Mouse (Mus musculus) myocyte (in vitro differentiated cells): ENCODE data around the gene 2010300C02Rik. TPM values are rescaled to one million over a fixed set of nuclear protein-coding genes. Genes with fewer than 3 reads are reported as not detected.
A peak's percentile ranks its signal among the peaks of the same experiment; 100 is the strongest.
"Not testable (repeated sequence)": the region's sequence is repeated elsewhere in the genome, so short reads cannot be mapped to it uniquely, and the experiment has no call there.

ENCODE experiments used
- H3K27me3 ChIP-seq: one replicate; pipeline ENCODE4 v1.6.1; 2011; ENCODE audit not compliant: control insufficient read depth, insufficient read depth, insufficient read length
- H3K36me3 ChIP-seq: one replicate; pipeline ENCODE4 v1.6.1; 2011; ENCODE audit not compliant: control insufficient read depth, insufficient read depth
- H3K4me2 ChIP-seq: one replicate; pipeline ENCODE4 v1.6.1; 2011; ENCODE audit warnings: low read depth, control low read depth
- H3K4me3 ChIP-seq: one replicate; pipeline ENCODE4 v1.5.1; 2011; ENCODE audit warnings: mild to moderate bottlenecking, control low read depth, moderate library complexity
- H3K79me2 ChIP-seq: one replicate; pipeline ENCODE4 v1.6.1; 2011; ENCODE audit not compliant: control insufficient read depth, insufficient read depth
- H3ac ChIP-seq: one replicate; pipeline ENCODE4 v1.6.1; 2011; ENCODE audit not compliant: control insufficient read depth, insufficient read length
- CEBPB ChIP-seq: IDR thresholded peaks from 2 replicates; pipeline ENCODE4 v1.6.1; 2011; ENCODE audit warnings: mild to moderate bottlenecking, moderate library complexity; ENCODE audit not compliant: poor library complexity, insufficient read depth, severe bottlenecking
- E2F4 ChIP-seq: IDR thresholded peaks from one replicate; pipeline ENCODE4 v1.6.1; 2011; ENCODE audit warnings: mild to moderate bottlenecking, control low read depth, moderate library complexity; ENCODE audit not compliant: insufficient read depth
- MAX ChIP-seq: IDR thresholded peaks from one replicate; pipeline ENCODE4 v1.6.1; 2011; ENCODE audit warnings: low read depth, mild to moderate bottlenecking, control low read depth
- MYOD1 ChIP-seq, 3 experiments: IDR thresholded peaks; one replicate each; pipeline ENCODE4 v1.6.1; 2011; ENCODE audit warnings: control low read depth in 2 of 3, low read depth in 2 of 3, mild to moderate bottlenecking in 2 of 3, moderate library complexity in 1 of 3; ENCODE audit not compliant: insufficient read length in 2 of 3, control insufficient read depth in 1 of 3
- MYOG ChIP-seq, 3 experiments: IDR thresholded peaks; one replicate each; pipeline ENCODE4 v1.6.1; 2011; ENCODE audit warnings: control low read depth in 2 of 3, low read depth in 2 of 3, mild to moderate bottlenecking in 2 of 3; ENCODE audit not compliant: insufficient read length in 2 of 3, control insufficient read depth in 1 of 3, insufficient read depth in 1 of 3
- POLR2A ChIP-seq: IDR thresholded peaks from one replicate; pipeline ENCODE4 v1.6.1; 2011; ENCODE audit warnings: low read depth, mild to moderate bottlenecking, control low read depth, moderate library complexity; ENCODE audit not compliant: insufficient read length
- POLR2AphosphoS2 ChIP-seq: IDR thresholded peaks from one replicate; pipeline ENCODE4 v1.6.1; 2011; ENCODE audit warnings: low read depth, control low read depth; ENCODE audit not compliant: insufficient read length
- REST ChIP-seq: IDR thresholded peaks from one replicate; pipeline ENCODE4 v1.6.1; 2011; ENCODE audit warnings: mild to moderate bottlenecking, control low read depth, moderate library complexity; ENCODE audit not compliant: insufficient read depth, insufficient read length
- SRF ChIP-seq: IDR thresholded peaks from one replicate; pipeline ENCODE4 v1.6.1; 2011; ENCODE audit warnings: low read depth; ENCODE audit not compliant: control insufficient read depth, insufficient read length
- TCF12 ChIP-seq: IDR thresholded peaks from one replicate; pipeline ENCODE4 v1.6.1; 2011; ENCODE audit warnings: mild to moderate bottlenecking, control low read depth; ENCODE audit not compliant: poor library complexity, insufficient read depth, severe bottlenecking
- TCF3 ChIP-seq: IDR thresholded peaks from one replicate; pipeline ENCODE4 v1.6.1; 2011; ENCODE audit warnings: low read depth, control low read depth; ENCODE audit not compliant: insufficient read length
- USF1 ChIP-seq: IDR thresholded peaks from one replicate; pipeline ENCODE4 v1.6.1; 2011; ENCODE audit warnings: low read depth, mild to moderate bottlenecking, control low read depth, moderate library complexity
- polyA plus RNA-seq: library from polyadenylated mRNA; unstranded; fragments of >200 nt; fragmentation: generic; extraction: Trizol; gene quantifications from one replicate; pipeline ENCODE4 v1.2.1, GENCODE M21; 2012; ENCODE audit warnings: missing spikeins

2010300C02Rik gene
- polyA plus RNA-seq, 1 experiment: not detected

DNA sequence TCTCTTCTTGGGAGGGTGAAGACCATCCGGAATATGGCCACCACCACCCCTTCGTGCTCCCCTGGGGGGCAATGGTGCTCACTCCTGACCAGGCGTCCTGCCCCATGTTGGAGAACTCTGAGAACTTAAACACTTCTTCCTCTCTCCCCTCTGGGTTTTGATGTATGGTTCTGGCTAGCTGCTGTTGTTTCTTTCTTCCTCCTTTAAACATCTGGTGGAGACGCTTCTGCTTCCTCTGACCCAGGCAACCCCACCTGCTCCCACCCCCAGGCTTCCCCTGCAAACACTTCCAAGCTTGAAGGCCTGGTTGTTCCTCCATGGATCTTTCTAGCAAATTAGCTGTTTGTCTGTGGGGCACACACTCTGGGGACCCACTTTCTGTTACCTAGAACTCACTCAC lies 117.6 kb downstream of the 2010300C02Rik start:
- Histone ChIP-seq H3K36me3 (no peaks in the 10 kb centered on the region), H3ac (no peak overlapping the region), H3K4me3 (no peak overlapping the region), H3K4me2 (no peak overlapping the region), H3K27me3 (no peaks in the 10 kb centered on the region), H3K79me2 (no peaks in the 10 kb centered on the region)
- TF ChIP-seq TCF12 (no peak), POLR2A (no peak)

DNA sequence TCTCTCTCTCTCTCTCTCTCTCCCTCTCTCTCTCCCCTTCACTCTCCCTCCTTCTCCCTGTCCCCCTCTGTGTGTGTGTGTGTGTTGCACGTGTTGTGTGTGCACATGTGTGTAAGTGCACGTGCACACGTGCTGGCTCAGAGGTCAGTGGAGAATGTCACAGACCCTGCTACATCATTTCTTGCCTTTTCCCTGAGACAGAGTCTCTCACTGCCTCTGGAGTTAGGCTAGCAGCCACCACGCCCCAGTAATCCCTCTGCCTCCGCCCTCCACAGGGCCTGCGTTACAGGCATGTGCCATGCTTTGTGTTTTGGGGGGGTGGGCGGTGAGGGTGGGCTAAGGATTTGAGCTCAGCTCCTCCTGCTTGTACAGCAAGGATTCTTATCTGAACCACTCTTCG lies 118.4 kb downstream of the 2010300C02Rik start:
- no peak for TF ChIP-seq POLR2A
- no peak for TF ChIP-seq POLR2AphosphoS2
- no peak for TF ChIP-seq USF1
- TF ChIP-seq MAX: no peak
- no peak for TF ChIP-seq REST
- TF ChIP-seq CEBPB: no peak
- no peak for TF ChIP-seq TCF12
- TF ChIP-seq MYOD1 (IDR thresholded peaks at IDR 0.05; ENCODE audit: control insufficient read depth in 1 of 3, insufficient read length in 2 of 3, low read depth in 2 of 3): no peak
- TF ChIP-seq MYOG (IDR thresholded peaks at IDR 0.05; ENCODE audit: control insufficient read depth in 1 of 3, insufficient read depth in 1 of 3, insufficient read length in 2 of 3, low read depth in 2 of 3): no peak
- no peak for TF ChIP-seq E2F4
- TF ChIP-seq SRF: no peak
- no peak for TF ChIP-seq TCF3
- no peaks in the 10 kb centered on the region for H3K27me3 ChIP-seq
- H3K4me2 ChIP-seq: no peak overlapping the region
- no peaks in the 10 kb centered on the region for H3K79me2 ChIP-seq
- H3K36me3 ChIP-seq: no peaks in the 10 kb centered on the region
- no peak overlapping the region for H3K4me3 ChIP-seq
- H3ac ChIP-seq: no peak overlapping the region

DNA sequence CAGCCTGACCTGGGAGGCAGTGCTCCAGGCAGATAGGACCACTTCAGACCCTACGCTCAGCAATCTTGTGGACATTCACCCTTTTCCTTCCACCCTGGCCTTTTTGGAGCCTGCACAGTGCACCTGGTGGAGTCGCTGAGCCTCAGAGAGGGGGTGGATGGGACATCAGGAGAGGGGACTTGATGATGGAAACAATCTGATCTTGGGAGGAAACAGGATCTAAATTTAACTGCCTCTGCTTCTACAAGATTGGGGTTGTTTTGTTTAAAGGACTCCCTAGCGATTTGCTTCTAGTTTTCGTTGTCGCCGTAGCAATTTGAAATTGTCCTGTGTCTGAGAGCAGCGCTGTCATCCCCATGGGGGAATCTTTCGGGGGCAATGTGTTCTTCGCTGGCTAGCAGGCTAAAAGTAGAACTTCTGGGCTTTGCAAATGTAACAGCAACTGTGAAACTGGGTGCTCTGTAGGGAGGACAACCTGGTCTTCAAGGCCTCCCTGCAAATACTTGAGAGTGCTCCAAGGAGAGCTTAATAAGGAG lies 119.2 kb downstream of the 2010300C02Rik start:
- no peaks in the 10 kb centered on the region for H3K27me3 ChIP-seq
- H3ac ChIP-seq: no peak overlapping the region
- H3K4me3 ChIP-seq: no peak overlapping the region
- TF ChIP-seq CEBPB (no peak), USF1 (no peak), TCF3 (no peak), REST (no peak), MYOD1 (IDR thresholded peaks at IDR 0.05; ENCODE audit: control insufficient read depth in 1 of 3, insufficient read length in 2 of 3, low read depth in 2 of 3) (no peak), POLR2A (no peak), POLR2AphosphoS2 (no peak)
- no peaks in the 10 kb centered on the region for H3K79me2 ChIP-seq
- H3K36me3 ChIP-seq: no peaks in the 10 kb centered on the region
- H3K4me2 ChIP-seq: no peak overlapping the region

DNA sequence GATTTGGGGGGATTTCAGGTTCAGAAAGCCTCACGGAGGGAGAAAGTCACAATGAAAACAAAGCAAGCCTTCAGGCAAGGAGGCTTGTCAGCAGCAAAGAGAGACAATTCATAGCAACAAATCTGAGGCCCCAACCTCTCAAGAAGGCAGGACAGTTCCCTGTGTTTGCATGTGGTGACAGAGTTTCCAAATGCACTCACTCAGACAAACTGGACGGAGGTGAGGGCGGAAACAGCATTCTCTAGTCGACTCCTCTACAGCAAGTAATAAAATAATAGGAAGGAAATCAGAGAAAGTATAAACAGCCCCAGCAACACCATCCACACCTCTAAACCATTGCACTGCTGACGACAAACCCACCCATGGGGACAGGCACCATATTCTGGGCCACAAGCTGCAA lies 120.9 kb downstream of the 2010300C02Rik start:
- Histone ChIP-seq H3K4me3 (no peak overlapping the region), H3K27me3 (no peaks in the 10 kb centered on the region), H3K4me2 (no peak overlapping the region), H3ac (no peak overlapping the region), H3K79me2 (no peaks in the 10 kb centered on the region), H3K36me3 (no peaks in the 10 kb centered on the region)
- TF ChIP-seq MAX (no peak), MYOG (IDR thresholded peaks at IDR 0.05; ENCODE audit: control insufficient read depth in 1 of 3, insufficient read depth in 1 of 3, insufficient read length in 2 of 3, low read depth in 2 of 3) (no peak), POLR2AphosphoS2 (no peak), REST (no peak), E2F4 (no peak), TCF12 (no peak), MYOD1 (IDR thresholded peaks at IDR 0.05; ENCODE audit: control insufficient read depth in 1 of 3, insufficient read length in 2 of 3, low read depth in 2 of 3) (no peak)

DNA sequence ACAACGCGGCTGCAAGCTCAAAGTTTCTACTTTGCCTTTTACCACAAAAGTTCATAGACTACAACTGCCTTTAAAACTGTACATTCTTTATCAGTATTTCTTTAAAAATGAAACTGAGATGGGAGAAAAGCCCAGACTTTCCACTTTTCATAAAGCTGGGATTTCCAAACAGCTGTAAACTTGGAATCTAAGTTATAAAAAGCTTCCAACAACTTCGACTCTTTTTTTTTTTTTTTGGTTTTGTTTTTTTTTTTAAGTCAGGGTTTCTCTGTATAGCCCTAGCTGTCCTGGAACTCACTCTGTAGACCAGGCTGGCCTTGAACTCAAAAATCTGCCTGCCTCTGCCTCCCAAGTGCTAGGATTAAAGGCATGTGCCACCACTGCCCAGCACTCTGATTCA lies 125.1 kb downstream of the 2010300C02Rik start:
- H3K36me3 ChIP-seq, H3K4me3 ChIP-seq, H3K79me2 ChIP-seq, H3K27me3 ChIP-seq, H3ac ChIP-seq, H3K4me2 ChIP-seq: not testable (repeated sequence)

DNA sequence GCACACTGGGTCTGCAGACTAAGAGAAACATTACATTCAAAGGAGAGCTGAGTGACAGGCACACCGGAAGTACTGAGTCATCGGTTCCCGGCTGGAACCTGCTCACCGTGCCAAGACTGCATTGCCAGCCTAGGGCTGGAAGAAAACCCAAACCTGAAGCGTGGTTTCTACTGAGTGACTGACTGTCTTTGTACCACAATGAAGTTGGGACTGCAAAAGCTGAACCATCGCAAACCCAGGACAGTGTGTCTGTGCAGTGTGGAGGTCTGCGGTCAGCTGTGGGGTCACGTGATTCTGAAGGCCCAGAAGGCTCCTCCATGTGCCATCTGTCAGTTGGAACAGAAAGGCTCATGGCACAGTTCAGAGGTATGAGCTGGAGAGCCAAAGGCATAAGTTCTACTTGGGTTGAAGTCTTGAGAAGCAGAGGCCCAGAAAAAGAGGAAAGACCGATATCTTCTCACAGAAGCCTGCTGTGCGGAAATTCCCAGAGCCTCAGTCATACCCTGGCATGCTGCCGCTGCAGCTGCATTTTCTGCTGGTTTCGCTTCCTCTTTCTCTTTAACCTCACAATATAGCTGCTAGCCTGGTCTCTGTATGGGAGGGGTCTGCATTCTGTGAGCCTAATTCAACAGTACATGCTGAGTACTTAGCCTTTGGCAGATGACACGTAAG lies 133.9 kb downstream of the 2010300C02Rik start:
- H3K79me2 ChIP-seq: no peaks in the 10 kb centered on the region
- no peaks in the 10 kb centered on the region for H3K27me3 ChIP-seq
- no peak overlapping the region for H3K4me3 ChIP-seq
- H3ac ChIP-seq: no peak overlapping the region
- peak overlapping the region; percentile 89 for H3K4me2 ChIP-seq
- TF ChIP-seq USF1 (peak; percentile 71), TCF12 (no peak)
- no peaks in the 10 kb centered on the region for H3K36me3 ChIP-seq
